Mouse (Mus musculus) ovary, postnatal 10 days (tissue): ENCODE data around the gene Tbc1d22a.

Experiments used
- DNase-seq: peaks from one replicate; pipeline ENCODE4 v3.0.0; 2022; ENCODE audit warnings: low spot score

Tbc1d22a gene

DNA sequence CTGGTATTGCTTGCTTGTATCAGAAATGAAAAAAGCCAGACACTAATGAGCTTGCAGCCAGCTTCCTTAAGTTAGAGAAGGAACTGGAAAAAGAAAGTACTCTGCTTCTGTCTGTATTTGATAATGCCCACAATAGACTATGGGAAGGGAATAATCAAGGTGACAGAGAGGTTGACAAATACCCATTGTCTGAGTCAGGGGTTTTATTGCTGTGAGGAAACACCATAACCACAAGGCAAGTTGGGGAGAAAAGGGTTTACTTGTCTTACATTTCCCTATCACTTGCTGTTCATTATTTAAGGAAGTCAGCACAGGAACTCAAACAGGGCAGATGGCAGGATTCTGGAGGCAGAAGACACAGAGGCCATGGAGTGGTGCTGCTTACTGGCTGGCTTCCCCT, 231.8 kb downstream of the Tbc1d22a start:
- no peak for DNase-seq

DNA sequence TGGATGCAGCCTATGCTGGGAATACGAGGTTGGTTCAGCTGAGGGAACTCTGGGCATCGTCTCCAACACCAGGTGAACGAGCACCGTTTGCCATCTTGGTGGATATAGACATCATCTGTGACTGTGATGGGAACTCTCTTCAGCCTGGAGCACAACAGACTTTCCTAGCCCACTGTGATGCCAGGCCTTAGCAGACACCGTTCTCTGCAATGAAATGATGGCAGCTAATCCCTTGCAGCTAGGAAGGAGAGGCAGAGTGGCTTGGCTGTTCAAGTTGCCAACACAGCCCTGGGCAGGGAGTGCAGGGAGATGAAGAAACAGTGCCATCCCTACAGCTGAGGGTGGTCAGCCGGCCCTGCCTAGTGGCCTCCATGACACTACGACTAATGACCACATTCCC, 233.0 kb downstream of the Tbc1d22a start:
- no peak for DNase-seq

DNA sequence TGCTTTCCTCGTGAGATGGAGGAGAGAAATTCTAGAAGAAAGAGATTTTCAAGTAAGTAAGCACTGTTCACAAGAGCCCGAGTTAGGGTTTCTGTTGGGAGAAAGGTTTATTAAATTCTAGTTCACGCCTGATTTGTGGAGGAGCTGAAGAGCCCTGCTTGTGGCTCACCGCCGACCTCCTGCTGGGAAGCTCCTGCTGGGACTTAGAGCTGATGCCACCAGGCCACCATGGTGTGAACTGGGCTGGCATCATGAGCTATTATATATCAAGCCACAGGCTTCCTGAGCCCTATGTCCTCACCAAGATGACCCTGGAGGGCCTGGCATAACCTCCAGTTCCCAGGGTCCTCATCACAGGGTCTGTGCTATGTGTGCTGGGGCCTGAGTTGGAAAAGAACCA, 235.0 kb downstream of the Tbc1d22a start:
- DNase-seq: no peak

DNA sequence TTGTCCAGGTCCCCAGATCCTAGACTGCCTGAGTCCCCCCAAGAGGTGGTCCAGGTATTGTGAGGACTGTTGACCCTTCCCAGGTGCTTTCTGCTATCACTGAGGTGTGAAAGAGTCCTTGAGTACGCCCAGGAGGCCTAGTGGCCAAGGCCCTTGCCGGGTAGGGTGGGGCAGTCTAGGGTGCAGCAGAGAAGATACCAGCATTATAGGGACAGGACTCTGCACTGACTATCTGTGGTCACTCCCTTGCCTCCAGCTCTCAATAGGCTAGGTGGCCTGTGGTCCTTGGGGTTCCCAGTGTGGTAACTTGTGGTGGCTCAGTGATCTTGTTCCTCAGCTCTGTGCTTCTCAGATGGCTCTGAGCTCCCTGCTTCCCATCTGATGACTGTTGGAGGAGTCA, 235.5 kb downstream of the Tbc1d22a start:
- no peak for DNase-seq

DNA sequence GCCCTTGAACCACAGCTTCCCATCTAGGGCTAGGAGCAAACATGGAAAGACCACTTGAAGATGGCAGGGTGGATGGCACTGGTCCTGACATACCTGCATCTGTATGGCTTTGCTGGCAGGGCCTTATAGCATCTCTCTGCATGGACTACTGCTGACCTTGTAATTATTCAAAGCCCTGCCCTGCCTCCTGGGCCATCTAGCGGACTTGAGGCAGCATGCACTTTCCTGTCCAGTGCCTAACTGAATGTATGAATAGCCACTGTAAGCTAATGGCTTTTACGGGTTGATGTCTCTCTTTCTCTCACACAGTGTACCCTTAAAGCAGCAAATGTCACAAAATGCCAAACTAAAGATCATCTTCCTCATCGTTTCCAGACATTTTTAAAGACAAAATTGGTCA, 245.2 kb downstream of the Tbc1d22a start:
- DNase-seq: no peak

DNA sequence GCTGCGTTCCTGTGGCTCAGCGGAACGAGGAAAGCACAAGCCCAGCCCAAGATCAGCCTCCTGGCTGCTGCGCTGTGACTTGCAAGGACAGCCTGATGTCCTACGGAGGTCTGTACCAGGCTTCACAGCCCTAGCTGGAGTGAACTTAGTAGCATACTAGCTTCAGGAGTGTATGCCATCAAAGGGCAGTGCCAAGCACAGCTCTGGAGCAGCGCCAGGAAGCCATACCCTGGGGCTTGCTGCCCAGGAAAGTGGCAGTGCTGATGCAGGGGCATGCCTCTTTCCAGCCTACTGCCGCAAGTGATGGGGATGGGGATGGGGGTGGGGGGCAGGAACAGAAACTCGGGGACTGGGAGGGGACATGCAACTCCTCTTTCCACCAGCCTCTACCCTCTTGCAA, 248.4 kb downstream of the Tbc1d22a start:
- DNase-seq: no peak

DNA sequence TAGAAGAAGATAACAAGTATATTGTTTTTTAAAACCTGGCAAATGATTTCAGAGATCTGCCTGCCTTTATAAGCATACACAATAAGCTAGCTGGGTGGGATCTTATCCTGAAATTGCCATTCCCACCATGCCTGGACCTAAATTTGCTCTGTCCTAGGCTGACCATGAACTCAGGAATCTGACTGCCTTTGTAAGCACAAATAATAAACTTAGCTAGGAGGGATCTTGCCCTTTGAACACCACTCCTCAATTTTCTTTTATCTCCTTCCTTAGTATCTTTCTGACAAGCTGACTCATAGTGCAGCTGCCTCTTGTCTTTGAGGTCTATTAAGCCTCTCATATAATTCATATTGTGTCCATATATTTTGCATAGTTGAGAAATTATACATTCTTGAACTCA, 253.8 kb downstream of the Tbc1d22a start:
- no peak for DNase-seq

DNA sequence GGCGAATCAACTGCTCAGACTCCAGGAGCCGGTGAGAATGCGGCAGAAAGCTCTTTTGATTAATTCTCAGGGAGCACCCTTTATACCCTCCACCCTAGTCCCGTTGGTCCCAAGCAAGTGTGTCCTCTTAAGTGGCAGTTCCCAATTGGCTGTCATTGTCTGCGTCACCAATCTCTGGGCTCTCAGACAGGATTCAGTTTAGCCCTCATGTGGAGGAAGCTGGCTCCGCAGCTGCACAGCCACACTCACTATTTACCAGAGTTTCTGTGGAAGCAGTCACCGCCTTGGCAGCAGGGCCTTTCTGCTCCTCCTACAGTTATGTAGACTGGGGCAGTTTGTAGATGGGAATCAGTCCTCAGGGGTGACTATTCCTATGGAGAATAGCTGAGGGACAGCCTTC, 256.9 kb downstream of the Tbc1d22a start:
- DNase-seq: no peak

DNA sequence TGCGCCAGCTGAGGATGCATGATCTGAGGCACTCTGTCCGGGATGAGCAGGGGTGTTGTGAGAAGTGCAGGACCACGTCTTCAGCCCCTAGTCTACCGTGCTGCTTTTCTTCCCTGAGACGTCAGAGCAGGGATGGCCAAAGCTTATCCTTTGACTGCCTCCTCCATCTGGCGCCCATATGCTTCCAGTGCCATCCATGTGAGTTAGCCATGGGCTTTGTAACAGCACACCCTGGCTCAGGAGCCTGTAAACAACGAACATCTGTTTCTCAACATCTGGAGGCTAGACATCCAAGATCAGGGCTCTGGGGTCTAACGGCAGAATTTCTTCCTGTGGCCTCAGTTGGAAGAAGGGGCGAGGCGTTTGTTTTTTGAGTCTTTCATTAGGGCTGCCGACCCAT, 259.2 kb downstream of the Tbc1d22a start:
- no peak for DNase-seq

DNA sequence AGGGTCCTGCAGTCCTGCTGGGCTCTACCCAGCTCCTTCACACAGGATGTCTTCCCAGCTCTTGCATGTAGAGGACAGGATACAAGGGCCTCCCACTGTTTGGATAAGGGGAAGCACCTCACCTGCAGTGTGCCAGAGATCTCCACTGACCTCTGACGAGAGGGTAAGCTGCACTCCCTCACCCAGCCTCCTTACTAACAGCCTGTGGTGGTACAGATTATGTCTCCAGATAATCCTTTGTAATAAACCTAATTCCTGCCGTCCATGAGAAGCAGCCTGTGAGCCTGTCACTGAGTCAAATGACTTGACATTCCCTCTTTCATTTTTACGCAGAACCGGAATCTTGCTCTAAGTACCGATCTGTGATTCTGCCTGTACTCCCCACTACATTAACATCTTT, 260.7 kb downstream of the Tbc1d22a start:
- no peak for DNase-seq

DNA sequence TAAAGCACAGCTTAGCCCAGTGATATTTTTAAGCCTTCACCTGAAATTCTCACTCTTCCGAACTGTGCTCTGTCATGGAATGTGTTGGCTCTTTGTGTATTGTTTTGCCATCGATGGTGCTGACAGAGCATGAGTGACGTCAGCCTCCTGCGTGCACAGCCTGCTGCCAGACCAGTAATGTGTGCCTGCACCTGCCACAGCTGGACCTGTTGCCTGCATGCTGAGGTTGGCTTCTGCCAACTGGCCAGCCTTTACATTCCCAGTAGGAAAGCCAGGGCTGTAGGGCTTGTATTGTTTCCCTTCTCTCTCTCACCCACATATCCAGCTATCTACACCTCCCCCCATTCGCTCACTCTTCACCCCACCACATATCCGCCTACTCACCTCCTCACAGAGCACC, 262.2 kb downstream of the Tbc1d22a start:
- DNase-seq: no peak

DNA sequence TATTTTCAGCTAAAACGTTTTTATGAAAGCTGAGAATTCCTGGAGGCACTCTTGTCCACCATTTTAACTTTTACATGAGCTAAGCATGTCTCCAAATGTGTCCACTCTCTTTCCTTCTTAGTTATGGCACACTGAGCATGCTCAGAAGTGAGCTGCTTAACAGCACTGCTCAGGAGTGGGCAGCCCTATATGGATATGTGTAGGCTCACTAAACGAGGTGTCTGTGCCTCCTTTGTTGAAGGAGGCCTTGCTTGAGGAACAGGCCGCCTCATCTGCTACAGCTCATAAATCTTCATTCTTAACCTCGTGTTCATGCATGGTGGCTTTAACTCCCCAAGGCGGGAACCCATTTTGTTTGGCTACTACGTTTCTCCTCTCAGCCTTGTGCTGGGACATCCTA, 262.8 kb downstream of the Tbc1d22a start:
- no peak for DNase-seq

DNA sequence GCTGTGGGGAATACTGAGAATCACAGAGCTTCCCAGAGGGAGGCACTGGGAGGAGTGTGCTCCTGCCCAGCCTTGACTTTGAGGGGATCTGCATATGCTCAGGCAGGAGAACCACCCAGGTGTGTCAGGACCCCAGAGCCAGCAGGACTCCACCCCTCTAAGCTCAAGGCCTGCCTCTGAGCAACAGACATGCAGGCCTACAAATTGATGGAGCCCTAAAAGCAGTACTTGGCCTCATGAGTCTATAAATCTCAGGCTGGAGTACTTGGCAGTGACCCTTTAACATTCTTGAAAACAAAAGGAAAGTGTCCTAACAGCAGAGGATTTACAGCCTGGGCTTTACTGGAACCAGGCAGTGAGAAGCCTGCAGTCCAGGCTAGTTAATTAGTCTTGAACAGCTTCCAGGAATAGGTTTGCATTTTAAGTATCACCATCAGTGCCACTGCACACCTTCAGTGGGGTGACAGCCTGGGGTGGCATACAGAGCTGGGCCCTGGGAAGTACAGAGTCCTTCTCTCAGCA, 263.3 kb downstream of the Tbc1d22a start:
- no peak for DNase-seq

DNA sequence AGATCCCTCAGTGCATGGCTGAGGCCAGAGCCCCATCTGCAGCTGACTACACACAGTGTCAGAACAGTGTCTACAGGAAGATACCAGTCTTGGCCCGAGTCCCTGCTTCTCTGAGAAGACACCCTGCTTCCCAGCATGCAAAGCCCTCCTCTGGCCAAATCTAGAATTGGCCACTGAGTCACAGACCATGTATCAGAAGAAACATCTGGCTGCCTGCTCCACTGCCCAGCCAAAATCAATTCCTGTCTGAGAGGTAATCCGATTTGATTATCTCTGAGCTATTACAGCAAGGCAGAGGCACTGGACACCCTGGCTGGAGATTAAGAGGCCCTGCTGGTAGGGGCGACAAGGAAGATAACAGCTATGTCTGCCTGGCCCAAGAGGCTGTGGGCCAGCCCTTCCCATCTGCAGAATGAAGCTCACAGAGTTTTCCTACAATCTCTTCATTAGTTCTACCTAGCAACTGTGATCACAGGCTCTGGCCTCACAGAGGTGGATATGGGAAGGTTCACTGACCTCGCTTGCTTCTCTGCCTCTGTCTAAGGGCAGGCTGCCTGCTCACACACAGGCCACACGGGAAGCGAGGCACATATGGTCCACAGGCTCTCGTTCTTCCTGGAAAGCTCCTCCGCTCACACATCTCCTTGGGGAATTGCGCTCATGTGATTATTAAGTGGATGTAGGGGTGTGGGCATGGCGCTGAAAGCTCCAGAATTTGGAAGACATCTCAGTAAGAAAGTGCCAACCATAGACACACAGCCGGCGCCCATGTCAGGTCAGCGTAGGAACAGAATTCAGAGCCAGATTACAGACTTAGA, 264.6 kb downstream of the Tbc1d22a start:
- no peak for DNase-seq

DNA sequence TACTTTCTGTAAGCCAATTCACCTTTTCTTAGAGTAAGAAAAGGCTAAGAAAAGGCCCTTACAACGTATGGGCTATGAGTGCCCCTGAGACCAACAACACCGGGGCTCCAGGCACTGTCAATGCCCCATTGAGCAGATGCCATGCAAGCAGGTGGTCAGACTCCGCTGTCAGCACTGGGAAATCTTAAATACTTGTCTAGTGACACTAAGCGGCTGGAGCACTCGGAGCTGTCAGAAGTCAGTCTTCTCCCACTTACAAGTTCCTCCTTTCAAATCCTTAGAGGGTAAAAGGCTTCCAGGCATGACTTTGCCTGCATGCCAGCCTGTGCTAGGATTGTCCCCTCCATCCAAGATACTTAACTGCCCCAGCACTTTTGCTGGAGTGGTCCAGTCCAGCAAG, 268.1 kb downstream of the Tbc1d22a start:
- DNase-seq: no peak

DNA sequence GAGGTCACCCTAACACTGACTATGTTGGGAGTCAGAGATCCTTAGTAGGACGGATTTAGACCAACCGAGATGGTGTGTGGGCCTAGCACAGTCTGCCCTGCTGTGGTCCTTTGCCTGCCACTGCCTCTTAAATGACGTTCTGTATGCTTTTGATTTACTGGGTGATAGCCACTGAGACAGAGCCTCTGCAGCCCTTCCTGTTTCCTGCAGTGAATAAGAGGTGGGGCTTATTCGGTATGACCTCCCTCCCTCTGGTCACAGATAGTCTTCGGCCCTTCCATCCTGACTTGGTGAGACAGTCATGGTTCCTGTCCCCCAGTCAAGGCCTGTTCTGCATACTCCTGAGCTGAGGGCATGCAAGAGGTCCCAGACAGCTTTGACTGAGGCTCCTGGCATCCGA, 271.6 kb downstream of the Tbc1d22a start:
- no peak for DNase-seq

DNA sequence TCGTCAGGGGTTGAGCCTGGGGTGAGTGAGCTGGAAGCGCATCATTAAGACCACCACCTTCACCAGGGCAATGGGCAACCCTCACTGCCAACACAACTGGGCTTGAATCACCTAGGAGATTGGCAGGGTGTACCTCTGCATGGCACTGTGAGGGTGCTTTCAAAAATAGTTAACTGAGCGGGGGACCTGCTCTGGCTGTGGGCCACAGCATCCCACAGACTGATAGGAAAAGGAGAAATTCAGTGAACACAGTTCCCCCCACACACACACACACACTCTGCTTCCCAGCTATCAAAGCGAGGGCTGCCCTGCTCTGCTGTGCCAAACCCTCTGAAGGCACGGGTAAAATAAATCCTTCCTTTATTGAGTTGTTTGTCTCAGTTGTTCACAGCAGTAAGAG, 273.1 kb downstream of the Tbc1d22a start:
- DNase-seq: no peak

DNA sequence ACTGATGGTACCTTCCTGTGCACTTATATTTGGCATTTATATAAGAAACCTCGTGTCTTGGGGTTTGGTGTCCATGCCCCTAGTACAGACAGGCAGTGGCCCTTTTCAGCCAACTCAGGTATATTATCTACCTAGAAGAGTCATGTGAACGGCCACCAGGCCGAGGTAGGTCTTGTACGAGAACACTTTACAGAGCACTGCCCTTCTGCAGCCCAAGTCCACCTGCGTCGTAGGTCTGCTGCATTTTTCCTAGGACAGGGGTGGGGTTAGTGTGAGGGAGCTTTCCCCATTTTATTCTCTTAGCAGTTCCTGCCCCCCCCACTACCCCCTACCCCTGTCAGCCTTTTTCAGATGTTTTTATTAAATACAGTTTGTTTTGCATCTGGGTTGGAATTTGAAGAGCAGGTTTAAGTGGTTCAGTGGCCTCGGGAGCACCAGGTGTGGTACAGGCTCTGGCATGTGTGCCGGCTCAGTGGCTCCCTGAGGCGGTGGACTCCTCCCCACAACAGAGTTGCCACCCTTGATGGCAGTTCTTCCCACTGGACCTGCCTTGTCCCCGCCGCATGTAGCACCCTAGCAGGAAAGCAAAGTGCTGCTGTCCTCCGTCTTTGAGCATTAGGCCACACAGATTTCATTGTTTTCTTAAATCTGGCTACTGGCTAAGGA, 277.3 kb downstream of the Tbc1d22a start:
- DNase-seq: no peak

DNA sequence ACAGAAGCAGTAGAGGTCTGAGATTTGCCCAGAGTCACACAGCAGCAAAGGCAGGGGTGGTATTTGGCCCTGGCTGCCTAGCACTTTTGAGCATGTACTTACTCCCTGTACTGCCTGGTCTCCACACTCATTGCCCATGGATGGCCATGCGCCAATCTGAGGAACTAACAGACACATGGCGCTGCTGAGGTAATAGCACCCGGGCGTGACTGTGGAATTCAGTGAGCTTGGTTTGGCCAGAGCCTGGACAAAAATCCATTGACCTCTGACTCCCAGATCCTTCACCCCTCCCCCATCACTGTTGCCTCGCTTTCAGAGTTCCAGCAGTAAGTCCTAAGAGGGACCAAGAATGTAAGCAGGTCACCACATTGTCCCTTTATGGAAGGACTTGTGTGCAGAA, 278.4 kb downstream of the Tbc1d22a start:
- no peak for DNase-seq

DNA sequence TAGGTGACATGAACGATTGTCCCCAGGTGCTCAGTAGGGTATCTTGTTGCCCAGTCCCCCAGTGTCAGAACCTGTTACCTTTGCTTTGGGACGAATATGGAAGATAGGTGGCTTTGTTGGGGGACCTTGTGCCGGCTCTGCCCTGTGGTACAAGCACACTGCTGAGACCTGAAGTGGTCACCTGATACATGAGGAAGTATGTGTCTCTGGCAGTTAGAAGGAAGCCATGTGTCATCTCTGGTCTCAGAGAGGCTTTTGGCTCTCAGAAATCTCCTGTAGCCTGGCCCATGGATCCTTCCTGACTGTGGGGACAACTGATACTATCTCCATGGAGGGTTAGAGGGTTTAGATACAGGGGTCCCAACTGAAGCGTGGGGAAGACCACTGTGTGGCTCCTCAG, 281.9 kb downstream of the Tbc1d22a start:
- DNase-seq: no peak

DNA sequence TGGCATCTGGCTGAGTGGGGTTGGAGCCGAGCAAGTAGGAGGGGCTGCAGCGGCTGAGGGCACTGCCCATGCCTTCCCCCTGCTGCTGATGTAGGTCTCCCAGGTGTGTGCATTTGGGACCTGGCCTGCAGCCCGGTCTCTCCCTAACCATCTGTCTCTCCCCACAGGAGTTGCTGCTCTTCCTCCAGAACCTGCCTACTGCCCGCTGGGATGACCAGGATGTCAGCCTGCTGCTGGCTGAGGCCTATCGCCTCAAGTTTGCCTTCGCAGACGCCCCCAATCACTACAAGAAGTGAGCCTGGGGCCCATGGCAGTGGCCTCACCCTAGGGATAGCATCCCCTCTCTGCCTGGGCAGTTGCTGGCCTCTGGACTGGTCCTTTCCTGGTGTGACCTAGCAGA, 282.4 kb downstream of the Tbc1d22a start:
- DNase-seq: no peak

DNA sequence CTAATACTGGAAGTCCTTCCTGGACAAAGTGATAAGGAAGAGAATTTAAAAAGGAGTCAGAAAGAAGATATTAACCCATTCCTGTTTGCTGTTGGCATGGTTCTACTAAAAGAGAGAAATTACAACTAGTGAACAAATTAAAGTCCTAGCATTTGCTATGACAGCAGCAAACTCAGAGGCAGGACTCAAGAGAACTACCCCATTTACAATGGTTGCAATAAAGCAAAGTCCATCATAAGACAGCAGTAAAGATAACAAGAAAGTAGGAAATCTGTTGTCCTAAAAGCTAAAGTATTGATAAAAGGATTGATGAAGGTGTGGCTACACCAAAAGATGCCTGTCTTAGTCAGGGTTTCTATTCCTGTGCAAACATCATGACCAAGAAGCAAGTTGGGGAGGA, 286.3 kb downstream of the Tbc1d22a start:
- no peak for DNase-seq

DNA sequence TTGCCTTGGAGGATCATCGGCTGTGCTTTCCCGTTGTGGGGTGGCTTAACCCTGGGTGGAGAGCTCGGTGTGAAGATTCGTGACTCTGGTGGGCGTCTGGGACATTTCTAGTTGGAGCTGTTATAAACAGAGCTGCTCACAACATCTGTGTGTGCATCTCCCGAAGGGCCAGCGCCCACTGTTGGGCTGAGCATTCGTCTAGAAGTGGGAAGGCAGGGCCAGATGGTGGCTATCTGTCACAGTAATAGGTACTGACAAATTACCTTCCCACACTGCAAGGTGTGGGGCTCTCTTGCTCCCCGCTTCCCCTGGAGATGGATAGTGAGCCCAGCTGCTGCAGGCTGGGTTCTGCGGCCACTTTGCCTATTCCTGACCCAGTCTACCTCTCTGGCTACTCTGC, 289.2 kb downstream of the Tbc1d22a start:
- no peak for DNase-seq

DNA sequence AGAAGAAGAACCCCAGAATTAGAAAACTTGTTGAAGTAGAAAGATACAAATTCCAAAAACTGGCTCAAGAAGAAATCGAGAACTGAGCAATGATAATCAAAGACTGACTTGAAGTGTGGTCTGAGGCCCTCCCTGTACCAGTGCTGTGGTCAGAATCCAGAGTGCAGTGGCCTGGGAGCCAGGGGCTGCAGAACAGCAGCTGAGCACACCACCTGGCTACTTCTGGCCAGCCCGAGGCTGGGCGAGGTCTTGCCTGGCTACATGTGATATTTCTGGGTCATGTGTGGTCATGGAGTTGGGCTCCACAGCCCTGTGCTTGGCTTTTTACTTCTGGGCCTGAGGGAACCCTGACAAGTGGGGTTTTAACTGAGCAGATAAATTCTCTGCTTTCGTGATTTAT, 292.4 kb downstream of the Tbc1d22a start:
- no peak for DNase-seq
